Mouse (Mus musculus): Measurements from ENCODE around the gene Ddx54. TPM values are rescaled to one million over a fixed set of nuclear protein-coding genes. Genes with fewer than 3 reads are reported as not detected.

Gene Ddx54
- polyA plus RNA-seq (2016; fragmentation: Nextera tagmentation; extraction: Ambion mirVana): 50.7 and 52.6 TPM in 2 replicates

- Histone ChIP-seq H3K9ac (peak within 1 kb of the TSS; percentile 65), H3K4me3 (replicated peaks) (peak within 1 kb of the TSS; percentile 74), H3K9me3 (peaks cover 6% of the 10 kb centered on the region), H3K36me3 (replicated peaks) (peaks cover 28% of the 10 kb centered on the region), H3K4me2 (peak within 1 kb of the TSS; percentile 90), H3K27me3 (no peaks in the 10 kb centered on the region), H3K27ac (peak within 1 kb of the TSS; percentile 77), H3K4me1 (peaks cover 24% of the 10 kb centered on the region)
- peak; percentile 90 for ATAC-seq (ENCODE audit: low FRiP score)
- WGBS: 2% methylated on average over 22 of the region's 22 CpGs
Measured at GRCm38 (mm10) chr5:120612442-120612821, at the start of gene Ddx54, which contains the start of gene Rita1. Gene Ddx54, plus strand, starts transcription at chr5:120612739. Gene Rita1, minus strand, starts transcription at chr5:120612589.

- Histone ChIP-seq H3K27me3 (no peaks in the 10 kb centered on the region), H3K9ac (no peak overlapping the region; the same call in none of the 2 replicates), H3K9me3 (no peaks in the 10 kb centered on the region), H3K27ac (peak overlapping the region; percentile 69), H3K4me2 (no peak overlapping the region), H3K4me1 (peaks cover 75% of the 10 kb centered on the region), H3K36me3 (replicated peaks) (no peaks in the 10 kb centered on the region), H3K4me3 (replicated peaks) (no peak overlapping the region)
- 67% methylated on average over 28 of the region's 28 CpGs for WGBS
- ATAC-seq (ENCODE audit: low FRiP score): no peak
Measured at GRCm38 (mm10) chr5:120562956-120563913, 49.3 kb upstream of the Ddx54 start.

- no peak overlapping the region for H3K4me2 ChIP-seq
- no peaks in the 10 kb centered on the region; the same call in 1 of the 2 replicates for H3K27me3 ChIP-seq
- H3K4me1 ChIP-seq: peaks cover 78% of the 10 kb centered on the region
- no peak overlapping the region; the same call in 1 of the 2 replicates for H3K9ac ChIP-seq
- peak overlapping the region; percentile 53; the same call in 1 of the 2 replicates for H3K27ac ChIP-seq
- no peaks in the 10 kb centered on the region for H3K36me3 ChIP-seq (replicated peaks)
- H3K4me3 ChIP-seq (replicated peaks): no peak overlapping the region
- H3K9me3 ChIP-seq: no peaks in the 10 kb centered on the region
- no peak for ATAC-seq (ENCODE audit: low FRiP score)
- WGBS: 68% methylated on average over 4 of the region's 4 CpGs
Measured at GRCm38 (mm10) chr5:120563914-120564311, 48.6 kb upstream of the Ddx54 start.

- no peak for ATAC-seq (ENCODE audit: low FRiP score)
- Histone ChIP-seq H3K4me1 (peaks cover 73% of the 10 kb centered on the region), H3K27ac (peak overlapping the region; percentile 92)
Measured at GRCm38 (mm10) chr5:120565171-120565905, 47.2 kb upstream of the Ddx54 start.

GRCm38 (mm10) chr5:120566101-120566500 lies 46.4 kb upstream of the Ddx54 start:
- peak overlapping the region; percentile 92 for H3K27ac ChIP-seq
- H3K4me3 ChIP-seq (replicated peaks): no peak overlapping the region
- no peaks in the 10 kb centered on the region for H3K9me3 ChIP-seq
- H3K4me1 ChIP-seq: peaks cover 72% of the 10 kb centered on the region
- H3K4me2 ChIP-seq: peak overlapping the region; percentile 25
- WGBS: 27% methylated on average over 5 of the region's 5 CpGs
- peak overlapping the region; percentile 44; the same call in 1 of the 2 replicates for H3K9ac ChIP-seq
- no peaks in the 10 kb centered on the region for H3K36me3 ChIP-seq (replicated peaks)
- peak; percentile 76 for ATAC-seq (ENCODE audit: low FRiP score)
- no peaks in the 10 kb centered on the region; the same call in 1 of the 2 replicates for H3K27me3 ChIP-seq

More at GRCm38 (mm10) chr5:120565171-120565905, 47.2 kb upstream of the Ddx54 start:
- Histone ChIP-seq H3K27me3 (no peaks in the 10 kb centered on the region; the same call in 1 of the 2 replicates), H3K36me3 (replicated peaks) (no peaks in the 10 kb centered on the region), H3K4me2 (peak overlapping the region; percentile 25), H3K9ac (peak overlapping the region; percentile 44), H3K9me3 (no peaks in the 10 kb centered on the region), H3K4me3 (replicated peaks) (no peak overlapping the region)
- 33% methylated on average over 15 of the region's 15 CpGs for WGBS

- 0 out of 2 replicates have a peak, but pooled peaks have one; percentile 4 for ATAC-seq (ENCODE audit: low FRiP score)
Measured at GRCm38 (mm10) chr5:120566681-120567252, 45.8 kb upstream of the Ddx54 start.

GRCm38 (mm10) chr5:120567253-120567701 lies 45.3 kb upstream of the Ddx54 start:
- peaks cover 76% of the 10 kb centered on the region for H3K4me1 ChIP-seq
- no peaks in the 10 kb centered on the region for H3K9me3 ChIP-seq
- H3K4me3 ChIP-seq (replicated peaks): no peak overlapping the region
- peak; percentile 60 for ATAC-seq (ENCODE audit: low FRiP score)
- 0 out of 2 replicates have a peak overlapping the region, but pooled peaks have one; percentile 29 for H3K9ac ChIP-seq
- H3K4me2 ChIP-seq: peak overlapping the region; percentile 31
- WGBS: 20% methylated on average over 21 of the region's 21 CpGs
- H3K27ac ChIP-seq: peak overlapping the region; percentile 92
- no peaks in the 10 kb centered on the region; the same call in 1 of the 2 replicates for H3K27me3 ChIP-seq
- no peaks in the 10 kb centered on the region for H3K36me3 ChIP-seq (replicated peaks)

More at GRCm38 (mm10) chr5:120566681-120567252, 45.8 kb upstream of the Ddx54 start:
- no peak overlapping the region for H3K4me3 ChIP-seq (replicated peaks)
- H3K4me1 ChIP-seq: peaks cover 76% of the 10 kb centered on the region
- no peaks in the 10 kb centered on the region; the same call in 1 of the 2 replicates for H3K27me3 ChIP-seq
- peak overlapping the region; percentile 29; the same call in 1 of the 2 replicates for H3K9ac ChIP-seq
- no peaks in the 10 kb centered on the region for H3K36me3 ChIP-seq (replicated peaks)
- H3K9me3 ChIP-seq: no peaks in the 10 kb centered on the region
- peak overlapping the region; percentile 92 for H3K27ac ChIP-seq
- H3K4me2 ChIP-seq: peak overlapping the region; percentile 31
- 51% methylated on average over 9 of the region's 9 CpGs for WGBS

GRCm38 (mm10) chr5:120567761-120568211 lies 44.8 kb upstream of the Ddx54 start:
- Histone ChIP-seq H3K4me2 (peak overlapping the region; percentile 31), H3K4me3 (replicated peaks) (no peak overlapping the region), H3K36me3 (replicated peaks) (no peaks in the 10 kb centered on the region), H3K4me1 (peaks cover 74% of the 10 kb centered on the region), H3K9me3 (no peaks in the 10 kb centered on the region), H3K27me3 (no peaks in the 10 kb centered on the region; the same call in 1 of the 2 replicates), H3K27ac (peak overlapping the region; percentile 92), H3K9ac (peak overlapping the region; percentile 29; the same call in 1 of the 2 replicates)
- 35% methylated on average over 14 of the region's 14 CpGs for WGBS
- ATAC-seq (ENCODE audit: low FRiP score): no peak

GRCm38 (mm10) chr5:120568336-120568768 lies 44.2 kb upstream of the Ddx54 start:
- H3K9ac ChIP-seq: peak overlapping the region; percentile 29; the same call in 1 of the 2 replicates
- H3K4me2 ChIP-seq: 0 out of 2 replicates have a peak overlapping the region, but pooled peaks have one; percentile 31

GRCm38 (mm10) chr5:120568964-120569363 lies 43.6 kb upstream of the Ddx54 start:
- peak overlapping the region; percentile 92; the same call in 1 of the 2 replicates for H3K27ac ChIP-seq
- no peaks in the 10 kb centered on the region for H3K36me3 ChIP-seq (replicated peaks)
- no peak for ATAC-seq (ENCODE audit: low FRiP score)
- H3K4me1 ChIP-seq: peaks cover 64% of the 10 kb centered on the region
- H3K9me3 ChIP-seq: no peaks in the 10 kb centered on the region
- H3K4me2 ChIP-seq: no peak overlapping the region
- H3K4me3 ChIP-seq (replicated peaks): no peak overlapping the region
- no peak overlapping the region; the same call in 1 of the 2 replicates for H3K9ac ChIP-seq
- H3K27me3 ChIP-seq: no peaks in the 10 kb centered on the region; the same call in 1 of the 2 replicates
- 90% methylated on average over 4 of the region's 4 CpGs for WGBS

More at GRCm38 (mm10) chr5:120568336-120568768, 44.2 kb upstream of the Ddx54 start:
- ATAC-seq (ENCODE audit: low FRiP score): no peak
- H3K4me1 ChIP-seq: peaks cover 68% of the 10 kb centered on the region
- no peak overlapping the region for H3K4me3 ChIP-seq (replicated peaks)
- H3K27me3 ChIP-seq: no peaks in the 10 kb centered on the region; the same call in 1 of the 2 replicates
- H3K27ac ChIP-seq: peak overlapping the region; percentile 92
- H3K36me3 ChIP-seq (replicated peaks): no peaks in the 10 kb centered on the region
- H3K9me3 ChIP-seq: no peaks in the 10 kb centered on the region
- whole genome bisulfite sequencing: 61% methylated on average over 9 of the region's 9 CpGs

- H3K4me1 ChIP-seq: peaks cover 60% of the 10 kb centered on the region
- 91% methylated on average over 3 of the region's 3 CpGs for WGBS
- no peak overlapping the region for H3K27ac ChIP-seq
- H3K9me3 ChIP-seq: no peaks in the 10 kb centered on the region
- no peak for ATAC-seq (ENCODE audit: low FRiP score)
- H3K36me3 ChIP-seq (replicated peaks): no peaks in the 10 kb centered on the region
- H3K4me3 ChIP-seq (replicated peaks): no peak overlapping the region
- H3K27me3 ChIP-seq: no peaks in the 10 kb centered on the region; the same call in 1 of the 2 replicates
- H3K4me2 ChIP-seq: no peak overlapping the region
- no peak overlapping the region for H3K9ac ChIP-seq
Measured at GRCm38 (mm10) chr5:120569791-120570190, 42.7 kb upstream of the Ddx54 start.

All from forebrain, embryonic 12.5 days (tissue).